Mouse (Mus musculus): ENCODE measurements at regions not wholly inside any gene's neighbourhood (a gene's known extent, or its start where the extent isn't known, plus 50 kb on each side); places are given as distances from the start of the nearest gene placed in this dataset.

GRCm38 (mm10) chr8:10905761-10906160 is 102.5 kb downstream of the Irs2 start:
- DNase-seq, result no peak

DNA sequence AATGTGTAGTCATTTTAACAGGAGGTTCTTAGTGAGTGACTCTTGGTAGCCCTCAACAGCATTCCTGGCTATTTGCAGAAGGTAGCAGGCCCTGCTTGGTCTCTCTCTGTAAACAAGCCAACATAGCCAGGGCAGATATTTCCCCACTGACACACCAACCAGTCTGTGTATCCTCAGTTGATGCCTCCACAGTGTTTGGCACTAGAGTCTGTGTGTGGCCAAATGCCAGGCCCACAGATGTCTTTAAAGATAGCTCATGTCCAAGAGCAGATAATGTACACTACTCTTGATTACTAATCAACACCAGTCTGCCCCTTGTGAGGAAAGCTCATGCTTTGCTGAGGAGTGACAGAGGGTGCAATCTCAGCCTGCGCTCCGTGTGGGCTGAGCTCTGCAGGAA is 104.3 kb downstream of the Irs2 start:
- no peak for DNase-seq

DNA sequence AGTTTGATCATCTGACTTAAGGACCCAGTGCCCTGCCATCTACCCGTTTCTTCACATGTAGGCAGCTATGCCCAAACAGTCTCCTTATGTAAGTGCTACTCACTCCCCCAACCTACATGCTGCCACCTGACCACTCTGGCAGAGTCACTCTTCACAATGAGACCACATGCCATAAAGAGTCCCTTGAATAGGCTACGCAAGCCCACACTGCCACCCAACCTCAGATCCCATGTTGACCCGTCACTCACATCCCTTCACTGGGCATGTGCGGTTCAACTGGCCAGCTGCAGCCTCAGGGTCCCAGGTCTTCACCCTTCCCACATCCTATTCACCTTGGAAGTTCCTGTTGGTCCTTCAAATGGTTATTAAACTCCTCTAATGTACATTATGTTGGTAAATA is 106.3 kb downstream of the Irs2 start:
- no peak for DNase-seq

- DNase-seq, result no peak
These were observed 107.2 kb downstream of the Irs2 start for GRCm38 (mm10) chr8:10901014-10901413.

GRCm38 (mm10) chr8:10899581-10900155 is 108.6 kb downstream of the Irs2 start:
- peak; percentile 46 to 64 for DNase-seq

- DNase-seq, result no peak
These were observed 109.4 kb downstream of the Irs2 start for GRCm38 (mm10) chr8:10898562-10899527.

DNA sequence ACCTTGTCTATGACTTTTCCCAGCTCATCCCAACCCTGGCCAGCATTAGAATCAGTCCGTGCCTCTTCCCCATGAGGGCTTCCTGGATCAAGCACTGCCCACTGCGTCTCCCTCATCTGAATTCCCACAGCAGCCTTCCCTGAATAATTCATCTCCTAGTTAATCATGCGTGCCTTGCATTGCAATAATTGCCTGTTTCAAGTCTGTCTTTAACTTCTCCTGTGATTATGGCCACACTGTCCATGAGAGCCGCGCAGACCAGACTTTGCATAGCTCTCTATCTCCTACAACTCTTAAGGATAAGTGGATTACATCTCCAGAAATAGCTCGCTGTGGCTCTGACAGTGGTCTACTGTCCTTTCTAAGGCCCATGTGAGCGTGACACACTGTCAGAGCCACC is 110.7 kb downstream of the Irs2 start:
- no peak for DNase-seq

DNA sequence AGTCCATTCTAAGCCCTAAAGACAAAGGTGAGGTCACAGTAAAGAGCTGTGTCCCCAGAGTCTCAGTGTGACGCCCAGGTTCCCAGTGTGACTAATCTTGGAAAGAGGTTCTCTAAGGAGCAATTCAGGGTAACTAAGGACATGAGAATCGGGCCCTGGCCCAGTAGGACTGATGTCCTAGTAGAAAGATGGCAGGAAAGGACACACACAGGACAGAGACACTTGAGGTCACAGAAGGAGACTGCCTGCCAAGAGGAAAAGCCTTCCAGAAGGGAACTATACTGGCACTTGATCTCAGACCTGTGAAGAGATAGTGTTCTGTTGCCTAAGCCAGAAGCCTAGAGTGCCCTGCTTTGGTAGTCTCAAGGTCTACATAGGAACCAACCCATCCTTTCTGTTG is 113.1 kb downstream of the Irs2 start:
- DNase-seq, result no peak

GRCm38 (mm10) chr8:10894306-10894705 is 114.0 kb downstream of the Irs2 start:
- no peak for DNase-seq

- no peak for DNase-seq
These were observed 114.5 kb downstream of the Irs2 start for GRCm38 (mm10) chr8:10893709-10894108.

DNA sequence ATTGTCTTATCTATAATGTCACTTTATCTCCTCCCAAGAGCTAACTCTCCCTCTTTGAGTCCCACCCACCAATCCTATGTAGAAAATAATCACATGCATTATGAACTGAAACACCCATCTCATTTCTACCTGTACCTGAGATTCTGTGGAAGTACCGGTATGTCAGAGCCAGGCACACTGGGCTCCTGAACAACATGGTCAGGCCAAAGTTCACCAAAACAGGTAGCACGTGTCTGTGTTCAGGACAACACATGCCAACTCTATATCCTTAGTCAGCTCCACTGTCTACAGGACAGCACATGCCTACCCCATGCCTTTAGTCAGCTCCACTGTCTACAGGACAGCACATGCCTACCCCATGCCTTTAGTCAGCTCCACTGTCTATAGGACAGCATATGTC is 116.4 kb downstream of the Irs2 start:
- DNase-seq, result no peak

GRCm38 (mm10) chr8:10891440-10891839 is 116.8 kb downstream of the Irs2 start:
- DNase-seq, result no peak

GRCm38 (mm10) chr8:10885452-10885851 is 122.8 kb downstream of the Irs2 start:
- no peak for DNase-seq

DNA sequence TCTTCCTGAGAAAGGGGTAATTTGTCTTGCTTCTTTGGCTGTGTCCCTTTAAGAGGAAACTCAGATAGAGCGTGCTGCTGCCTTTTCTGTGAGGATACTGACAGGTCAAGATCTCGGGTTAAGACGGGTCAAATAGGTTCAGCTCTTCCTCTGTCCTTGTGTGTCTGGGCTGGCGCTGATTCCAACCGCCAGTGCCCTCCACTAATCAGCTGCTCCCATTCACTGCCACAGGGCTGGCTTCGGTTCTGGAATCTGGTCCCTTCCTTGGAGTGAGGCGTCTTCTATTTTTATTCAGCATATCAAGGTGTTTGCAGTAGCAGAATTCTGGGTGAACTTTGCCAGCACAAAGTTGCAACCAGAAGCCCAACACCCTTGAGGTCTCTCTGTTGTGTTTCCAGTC is 124.8 kb downstream of the Irs2 start:
- no peak for DNase-seq

DNA sequence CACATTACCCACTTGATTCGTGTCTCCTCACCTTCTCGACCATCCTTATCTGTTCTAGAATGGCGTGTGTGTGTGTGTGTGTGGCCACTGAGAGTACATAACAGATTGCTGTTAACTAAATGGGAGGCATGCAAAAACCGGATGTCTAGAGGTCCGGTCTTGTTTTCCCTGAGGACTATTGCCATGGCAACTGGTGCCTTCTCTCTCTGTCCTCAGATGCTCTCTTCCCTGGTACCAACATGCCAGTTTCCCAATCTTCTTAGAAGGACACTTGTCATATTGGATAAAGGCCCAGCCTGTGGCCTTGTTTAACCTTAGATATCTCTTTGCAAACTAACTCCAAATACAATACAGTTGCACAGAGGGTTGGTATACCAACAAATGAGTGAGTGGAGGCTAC is 125.9 kb downstream of the Irs2 start:
- peak in 1 of 2 experiments; percentile 42 for DNase-seq

GRCm38 (mm10) chr8:10879883-10880282 is 128.4 kb downstream of the Irs2 start:
- peak in 1 of 2 experiments; percentile 30 for DNase-seq

- DNase-seq, result peak in 1 of 2 experiments; percentile 25
These were observed 129.0 kb downstream of the Irs2 start for GRCm38 (mm10) chr8:10879049-10879847.

GRCm38 (mm10) chr8:10878371-10878770 is 129.9 kb downstream of the Irs2 start:
- DNase-seq, result no peak

- no peak for DNase-seq
These were observed 133.1 kb downstream of the Irs2 start for GRCm38 (mm10) chr8:10875170-10875569.

GRCm38 (mm10) chr8:10871451-10871850 is 136.8 kb downstream of the Irs2 start:
- DNase-seq, result no peak

DNA sequence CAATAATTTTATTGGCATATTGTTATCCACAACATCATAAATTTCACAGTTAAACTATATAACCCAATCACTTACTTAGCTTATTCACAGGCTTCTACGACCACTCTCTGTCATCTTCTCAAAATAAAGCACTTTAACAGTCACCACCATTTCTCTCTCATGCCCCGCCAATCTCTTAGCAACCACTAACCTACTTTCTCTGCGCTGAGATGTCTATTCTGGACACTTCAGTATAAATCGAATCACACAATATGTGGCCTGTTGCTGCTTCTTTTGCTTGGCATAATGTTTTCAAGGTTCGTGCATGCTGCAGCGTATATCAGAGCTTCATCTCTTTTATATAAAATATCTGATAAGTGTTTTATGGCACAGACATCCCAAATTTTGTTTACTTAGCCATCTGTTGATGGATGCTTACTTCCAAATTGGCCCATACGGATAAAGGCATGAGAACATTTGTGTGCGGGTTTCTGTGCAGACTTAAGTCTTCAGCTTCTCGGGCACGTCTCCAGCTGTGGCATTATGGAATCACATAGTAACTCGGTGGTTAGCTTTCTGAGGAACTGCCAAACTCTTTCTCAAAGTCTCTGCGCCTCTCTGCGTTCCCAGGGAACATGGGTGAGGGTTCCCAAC is 137.7 kb downstream of the Irs2 start:
- no peak for DNase-seq

- DNase-seq, result no peak
These were observed 138.4 kb downstream of the Irs2 start for GRCm38 (mm10) chr8:10869866-10870265.

All from lung, adult 18-20 months (tissue).